Mouse (Mus musculus) cerebellum, postnatal 36 days (tissue): ENCODE measurements around the gene Pof1b.

Experiments
- DNase-seq, 2 experiments: peaks; one replicate each; pipeline ENCODE4 v3.0.0; 2021 to 2022; ENCODE audit warnings: mixed read lengths in 2 of 2

The Pof1b gene

GRCm38 (mm10) chrX:112698508-112698907 lies at the start of gene Pof1b:
Gene Pof1b (minus strand): TSS chrX:112698651.
- no peak for DNase-seq

GRCm38 (mm10) chrX:112716587-112716986 lies 18.1 kb upstream of the Pof1b start:
- DNase-seq, result no peak

- no peak for DNase-seq
Observed at GRCm38 (mm10) chrX:112694392-112694791, 4.1 kb downstream of the Pof1b start.

GRCm38 (mm10) chrX:112680605-112681004 lies 17.8 kb downstream of the Pof1b start:
- no peak for DNase-seq

- no peak for DNase-seq
Observed at GRCm38 (mm10) chrX:112675525-112675924, 22.9 kb downstream of the Pof1b start.

GRCm38 (mm10) chrX:112601306-112602120 lies 96.9 kb downstream of the Pof1b start:
- DNase-seq, result peak; percentile 28 to 41

GRCm38 (mm10) chrX:112600511-112601305 lies 97.7 kb downstream of the Pof1b start, which contains the start of gene Zfp711:
Gene Zfp711 (plus strand): TSS chrX:112600526.
- DNase-seq, result peak; percentile 65 to 68
